Mouse (Mus musculus) left cerebral cortex, adult 2 months (tissue): ENCODE results near the gene Zfr. TPM values are rescaled to one million over a fixed set of nuclear protein-coding genes. Genes with fewer than 3 reads are reported as not detected.

Experiments
- DNase-seq, 2 experiments: peaks; one replicate each; pipeline ENCODE4 v3.0.0; 2021 to 2022; ENCODE audit warnings: low spot score in 2 of 2, mixed read lengths in 1 of 2; ENCODE audit errors: extremely low spot score in 1 of 2
- H3K27ac ChIP-seq: fragments of 200-600 bp; 2 replicates; pipeline ENCODE4 v1.8.1; 2022
- H3K4me3 ChIP-seq: fragments of 200-600 bp; 2 replicates; pipeline ENCODE4 v1.8.1; 2022
- CTCF ChIP-seq: fragments of 200-600 bp; IDR thresholded peaks from 2 replicates; pipeline ENCODE4 v1.8.1; 2022; ENCODE audit warnings: antibody characterized with exemption, mild to moderate bottlenecking, moderate library complexity
- intact Hi-C: fragments of 180-260 bp; cut with DNase I; formaldehyde crosslinking; loops from one replicate; pipeline ENCODE4 v1.15.1; 2025
- microRNA-seq, 2 experiments: library from miRNA; unstranded; fragments of <30 nt; microRNA quantifications; one replicate each; pipeline ENCODE4 v1.2.0; 2021
- total RNA-seq, 2 experiments: library from RNA; stranded (reverse); gene quantifications; 2 replicates each; pipeline ENCODE4 v1.2.3; 2021

Gene Zfr
- total RNA-seq, 2 experiments from 2014 or later: 343 to 346 TPM

GRCm38 (mm10) chr15:12222564-12223302, 105.1 kb downstream of the Zfr start:
- Histone ChIP-seq H3K27ac (no peak overlapping the region; the same call in 1 of the 2 replicates), H3K4me3 (no peak overlapping the region)
- no peak for TF ChIP-seq CTCF
- no peak for DNase-seq
- intact Hi-C loops: no loop called here

DNA sequence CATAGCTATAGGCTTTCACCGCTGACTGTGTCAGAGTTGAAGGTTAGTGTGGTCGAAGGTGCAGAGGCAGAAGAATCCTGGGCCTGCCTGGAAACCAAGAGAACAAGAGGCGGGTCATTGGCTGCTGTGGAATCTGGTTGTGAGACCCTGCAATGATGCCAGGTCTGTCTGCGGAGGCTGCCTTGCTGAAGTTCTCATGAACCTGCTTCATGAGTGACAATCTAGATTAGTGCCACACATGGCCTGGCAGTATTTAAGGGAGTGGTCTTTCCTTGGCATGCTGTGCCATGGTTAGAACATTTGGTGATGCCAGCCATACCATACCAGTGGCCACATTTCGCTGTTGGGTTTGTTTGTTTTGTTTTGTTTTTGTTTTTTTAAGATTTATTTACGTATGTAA, 105.8 kb downstream of the Zfr start:
- DNase-seq: no peak
- intact Hi-C loops: no loop called here
- Histone ChIP-seq H3K4me3 (no peak overlapping the region), H3K27ac (no peak overlapping the region)
- no peak for TF ChIP-seq CTCF

- no peak for TF ChIP-seq CTCF
- DNase-seq: no peak
- no peak overlapping the region for H3K27ac ChIP-seq
- intact Hi-C loops: no loop called here
- no peak overlapping the region for H3K4me3 ChIP-seq
Observed at GRCm38 (mm10) chr15:12224239-12224638, 106.6 kb downstream of the Zfr start.

DNA sequence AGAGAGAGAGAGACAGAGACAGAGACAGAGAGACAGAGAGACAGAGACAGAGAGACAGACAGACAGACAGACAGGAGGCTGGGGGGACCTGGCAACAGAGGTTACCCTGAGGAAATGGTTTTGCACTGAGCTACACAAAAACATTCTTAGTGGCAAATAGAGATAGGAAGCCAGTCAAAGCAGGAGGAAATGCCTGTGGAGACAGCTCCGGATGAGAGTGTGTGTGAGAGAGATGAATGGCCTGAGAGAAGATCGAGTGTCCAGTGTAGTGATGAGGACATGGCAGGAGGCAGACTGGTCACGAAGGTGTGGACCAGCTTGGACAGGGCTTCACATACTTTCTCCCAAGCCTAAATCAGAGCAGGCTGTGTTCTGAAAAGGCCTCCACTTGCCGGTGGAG, 107.4 kb downstream of the Zfr start:
- no peak overlapping the region for H3K27ac ChIP-seq

DNA sequence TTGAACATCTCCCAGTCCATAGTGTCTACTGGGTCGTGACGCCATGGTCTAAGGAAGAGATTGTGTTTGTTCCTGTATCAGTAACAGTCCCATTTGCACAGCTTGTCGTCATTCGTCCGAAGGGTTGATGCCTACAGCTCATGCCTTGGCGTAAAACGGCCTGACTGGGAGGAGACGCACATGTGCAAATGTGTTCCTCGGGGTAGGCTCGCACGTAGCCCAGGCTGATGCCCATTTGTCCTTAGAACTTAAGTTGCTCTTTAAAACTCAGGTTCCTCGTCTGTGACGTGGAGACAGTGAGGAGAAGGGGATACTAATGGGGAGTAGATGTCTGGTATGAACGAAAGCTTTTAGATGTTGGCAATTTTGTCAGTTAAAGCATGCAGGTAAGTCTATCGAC, 109.3 kb downstream of the Zfr start:
- TF ChIP-seq CTCF: no peak
- no peak overlapping the region for H3K27ac ChIP-seq
- intact Hi-C loops: no loop called here
- no peak for DNase-seq
- no peak overlapping the region for H3K4me3 ChIP-seq

More for the DNA sequence above, 107.4 kb downstream of the Zfr start:
- no peak for DNase-seq
- TF ChIP-seq CTCF: no peak
- H3K4me3 ChIP-seq: no peak overlapping the region
- intact Hi-C loops: no loop called here

DNA sequence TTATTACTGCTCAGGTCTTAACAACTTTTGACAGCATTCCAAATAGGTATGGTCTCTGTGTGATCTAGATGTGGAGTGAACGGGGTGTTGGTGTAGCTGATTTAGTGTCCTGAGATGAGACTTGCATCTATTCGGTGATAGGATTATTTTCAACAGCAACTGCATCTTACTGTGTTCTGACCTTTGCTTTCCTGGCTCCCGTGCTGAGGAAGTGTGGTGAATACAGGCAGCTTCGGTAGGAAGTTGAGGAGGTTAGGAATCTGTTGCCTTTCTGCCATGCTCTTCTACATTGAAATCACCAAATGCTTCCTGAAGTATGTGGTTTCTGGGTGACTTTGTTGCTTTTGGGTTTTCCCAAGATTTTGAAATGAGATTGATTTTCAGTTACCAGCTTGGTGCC, 109.7 kb downstream of the Zfr start:
- intact Hi-C loops: no loop called here
- H3K4me3 ChIP-seq: no peak overlapping the region
- DNase-seq: no peak
- no peak overlapping the region for H3K27ac ChIP-seq
- TF ChIP-seq CTCF: no peak

DNA sequence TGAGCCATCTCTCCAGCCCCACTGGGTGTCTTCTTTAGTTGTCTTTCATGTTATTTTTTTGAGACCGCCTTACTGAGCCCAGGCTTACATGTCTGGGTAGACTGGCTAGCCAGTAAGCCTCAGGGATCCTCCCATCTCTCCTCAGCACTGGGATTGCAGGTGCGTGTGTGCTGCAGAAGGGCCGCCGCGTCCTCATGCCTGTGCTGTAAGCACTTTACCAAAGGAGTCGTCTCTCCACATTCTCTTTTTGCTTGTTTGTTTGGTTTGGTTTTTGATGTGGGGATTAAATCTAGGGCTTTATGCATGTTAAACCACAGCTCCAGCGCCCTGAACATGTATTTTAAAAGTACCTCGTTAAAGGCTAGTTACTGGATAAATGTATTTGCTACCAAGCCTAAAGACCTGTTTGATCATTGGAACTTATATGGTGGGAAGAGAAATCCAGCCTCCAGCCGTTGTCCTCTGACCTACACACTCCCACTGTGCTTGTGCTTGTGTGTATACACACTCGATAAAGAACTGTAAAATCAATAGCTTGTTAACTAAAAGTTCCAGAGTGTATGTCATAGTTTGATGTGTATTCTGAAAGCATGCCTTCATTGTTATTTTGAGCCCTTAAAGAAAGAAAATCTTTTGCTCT, 112.1 kb downstream of the Zfr start:
- intact Hi-C loops: no loop called here
- TF ChIP-seq CTCF: no peak

DNA sequence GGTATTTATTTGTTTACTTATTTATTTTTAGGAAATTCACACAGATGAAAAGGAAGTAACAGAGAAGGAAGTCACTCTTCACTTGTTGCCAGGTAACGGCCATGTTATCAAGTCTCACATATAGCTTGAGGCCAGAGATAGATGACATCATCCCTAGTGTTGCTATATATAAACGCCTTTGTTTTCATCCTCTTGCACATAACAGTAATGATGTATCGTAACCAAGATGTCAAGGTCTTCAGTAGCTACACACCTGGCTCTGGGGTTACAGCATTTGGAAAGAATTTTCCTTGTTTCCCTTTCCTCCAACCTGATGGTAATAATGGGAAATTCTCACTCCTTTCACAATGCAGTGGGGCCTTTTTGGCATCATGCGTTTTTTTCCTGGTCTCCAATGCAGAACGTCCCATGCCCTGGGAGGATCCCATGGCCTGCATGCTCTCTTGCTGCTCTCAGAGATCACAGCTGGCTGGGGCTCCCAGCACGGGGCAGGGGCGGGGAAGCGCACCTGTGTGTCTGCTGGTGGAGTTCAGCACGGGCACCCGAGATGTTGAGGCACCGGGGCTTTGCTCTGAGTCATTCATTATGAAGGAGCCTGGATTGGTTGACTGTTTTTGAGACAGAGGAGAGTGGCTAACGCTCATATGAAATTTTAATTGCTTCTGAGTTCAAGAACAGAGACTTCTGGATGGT, 112.8 kb downstream of the Zfr start:
- intact Hi-C loops: no loop called here
- DNase-seq: no peak
- Histone ChIP-seq H3K4me3 (no peak overlapping the region), H3K27ac (peak overlapping the region; percentile 28; the same call in 1 of the 2 replicates)
- TF ChIP-seq CTCF: no peak

More for the DNA sequence above, 112.1 kb downstream of the Zfr start:
- no peak overlapping the region for H3K4me3 ChIP-seq
- no peak overlapping the region for H3K27ac ChIP-seq
- DNase-seq: no peak

DNA sequence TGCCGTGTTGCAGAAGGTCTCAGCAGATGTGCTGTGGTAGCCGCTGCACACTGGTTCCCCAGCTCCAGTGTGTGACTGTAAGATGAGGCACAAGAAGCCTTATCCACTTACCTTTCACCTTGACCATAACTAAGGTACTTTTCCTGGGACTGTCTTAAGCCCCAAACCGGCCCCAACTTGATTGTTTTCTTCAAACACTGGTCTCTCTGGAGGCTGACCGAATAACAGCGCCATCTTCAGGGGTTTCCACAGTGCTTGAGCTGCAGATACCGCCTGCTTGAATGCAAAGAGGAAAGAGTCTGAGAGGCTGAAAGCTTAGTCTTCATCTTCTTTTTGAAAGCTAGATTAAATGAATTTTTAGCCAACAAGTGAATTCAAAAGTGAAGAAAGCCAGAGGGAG, 113.8 kb downstream of the Zfr start:
- Histone ChIP-seq H3K4me3 (no peak overlapping the region), H3K27ac (no peak overlapping the region)
- intact Hi-C loops: no loop called here
- no peak; the same call in none of the 2 replicates for TF ChIP-seq CTCF
- no peak for DNase-seq

DNA sequence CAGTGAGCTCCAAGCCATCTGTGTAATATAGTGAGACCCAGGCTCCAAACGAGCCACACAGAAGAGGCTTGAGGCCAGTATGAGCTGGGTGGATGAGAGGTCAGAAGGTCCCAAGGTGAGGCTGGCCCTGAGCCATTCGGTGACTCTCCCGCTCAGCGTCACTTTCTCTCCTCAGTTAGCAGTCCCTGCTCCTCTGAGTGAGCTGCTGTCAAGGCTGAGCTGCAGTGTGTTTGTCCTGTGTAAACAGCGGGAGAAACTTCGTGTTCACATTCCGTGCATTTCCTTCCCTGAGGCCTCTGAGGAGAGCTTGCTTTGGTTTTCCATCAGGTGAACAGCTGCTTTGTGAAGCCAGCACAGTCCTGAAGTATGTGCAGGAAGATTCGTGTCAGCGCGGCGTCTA, 114.8 kb downstream of the Zfr start:
- no peak overlapping the region for H3K4me3 ChIP-seq
- peak overlapping the region; percentile 34 for H3K27ac ChIP-seq
- no peak for DNase-seq
- TF ChIP-seq CTCF: no peak
- intact Hi-C loops: no loop called here

GRCm38 (mm10) chr15:12233021-12233420, 115.4 kb downstream of the Zfr start:
- no peak for TF ChIP-seq CTCF
- Histone ChIP-seq H3K4me3 (no peak overlapping the region), H3K27ac (peak overlapping the region; percentile 34)
- intact Hi-C loops: no loop called here
- DNase-seq: no peak

Small RNAs within 50 kb of the gene (microRNA-seq; reads per million reads assigned to microRNA genes)
- gene Mir1898: 0 reads per million in 2 experiments

Other genes with a start within 250 kb of the Zfr start
- gene Npr3, start 210.5 kb upstream of the Zfr start, total RNA-seq: 10 to 100 TPM; 14.7 to 17.0 TPM
- 100 to 1,000 TPM; 279 to 310 TPM for gene Sub1, start 120.8 kb upstream of the Zfr start, total RNA-seq
- gene Mtmr12, start 87.2 kb downstream of the Zfr start, total RNA-seq: 10 to 100 TPM; 54.9 to 55.6 TPM
- gene Golph3, start 203.6 kb downstream of the Zfr start, total RNA-seq: 100 to 1,000 TPM; 103 to 108 TPM
- 1 to 10 TPM; 1.2 to 2.6 TPM for gene 1810049J17Rik, start 204.1 kb downstream of the Zfr start, total RNA-seq